Mouse (Mus musculus): ENCODE measurements around the gene Fgf3. TPM values are rescaled to one million over a fixed set of nuclear protein-coding genes. Genes with fewer than 3 reads are reported as not detected.

The Fgf3 gene
- polyA plus RNA-seq, 1 experiment from 2014 or later: 1.2 TPM

DNA sequence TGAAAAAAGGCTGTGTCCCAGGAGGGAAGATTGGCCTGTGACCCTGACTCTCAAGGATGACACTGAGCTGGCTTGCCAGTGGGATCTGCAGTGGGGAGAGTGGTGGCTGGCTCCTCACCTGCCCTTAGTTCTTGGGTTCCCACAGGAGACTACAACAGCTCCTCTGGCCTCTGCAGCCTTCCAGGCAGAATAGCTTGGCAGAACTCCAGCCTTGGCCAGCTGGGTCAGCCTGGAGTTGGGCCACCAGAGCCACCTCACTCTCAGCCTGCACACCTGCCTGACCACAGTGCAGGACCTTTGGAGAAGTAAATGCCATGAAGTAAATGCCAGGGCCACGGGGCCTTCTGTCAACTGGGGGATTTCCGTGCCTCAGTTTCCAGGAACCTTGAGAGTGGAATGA lies 13.9 kb upstream of the Fgf3 start:
- no peaks in the 10 kb centered on the region for H3K36me3 ChIP-seq (replicated peaks)
- H3K4me3 ChIP-seq: no peak overlapping the region
- DNase-seq (ENCODE audit: extremely low spot score, low spot score): no peak
- 93% methylated on average over 2 of the region's 2 CpGs for WGBS
- H3K27ac ChIP-seq: peak overlapping the region; percentile 20
- peaks cover 39% of the 10 kb centered on the region for H3K4me1 ChIP-seq
- H3K27me3 ChIP-seq (ENCODE audit: poor library complexity, severe bottlenecking): peaks cover 68% of the 10 kb centered on the region
- no peaks in the 10 kb centered on the region for H3K9me3 ChIP-seq

DNA sequence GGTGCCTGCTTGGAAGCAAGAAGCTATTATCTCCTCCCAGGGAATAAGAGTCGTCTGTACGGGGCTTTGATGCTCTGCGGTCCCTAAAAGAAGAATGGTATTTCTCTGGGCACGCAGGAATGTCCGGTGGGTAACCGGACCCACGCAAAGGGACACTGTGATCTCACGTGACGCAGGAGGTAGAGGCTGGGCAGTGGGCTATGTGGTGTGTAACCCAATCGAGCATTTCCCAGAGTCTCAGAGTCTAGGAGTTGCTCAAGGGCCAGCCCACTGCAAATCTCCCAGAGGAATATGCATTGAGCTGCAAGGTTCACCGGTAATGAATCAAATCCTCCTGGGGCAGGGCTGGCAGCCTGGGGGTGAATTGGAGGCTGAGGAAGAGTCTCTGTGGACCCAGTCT lies 9.5 kb upstream of the Fgf3 start:
- no peaks in the 10 kb centered on the region for H3K36me3 ChIP-seq (replicated peaks)
- no peak overlapping the region for H3K27ac ChIP-seq
- WGBS: 56% methylated on average over 11 of the region's 11 CpGs
- peaks cover 92% of the 10 kb centered on the region for H3K27me3 ChIP-seq (ENCODE audit: poor library complexity, severe bottlenecking)
- H3K9me3 ChIP-seq: no peaks in the 10 kb centered on the region
- H3K4me3 ChIP-seq: no peak overlapping the region
- DNase-seq (ENCODE audit: extremely low spot score, low spot score): no peak
- H3K4me1 ChIP-seq: peaks cover 35% of the 10 kb centered on the region

DNA sequence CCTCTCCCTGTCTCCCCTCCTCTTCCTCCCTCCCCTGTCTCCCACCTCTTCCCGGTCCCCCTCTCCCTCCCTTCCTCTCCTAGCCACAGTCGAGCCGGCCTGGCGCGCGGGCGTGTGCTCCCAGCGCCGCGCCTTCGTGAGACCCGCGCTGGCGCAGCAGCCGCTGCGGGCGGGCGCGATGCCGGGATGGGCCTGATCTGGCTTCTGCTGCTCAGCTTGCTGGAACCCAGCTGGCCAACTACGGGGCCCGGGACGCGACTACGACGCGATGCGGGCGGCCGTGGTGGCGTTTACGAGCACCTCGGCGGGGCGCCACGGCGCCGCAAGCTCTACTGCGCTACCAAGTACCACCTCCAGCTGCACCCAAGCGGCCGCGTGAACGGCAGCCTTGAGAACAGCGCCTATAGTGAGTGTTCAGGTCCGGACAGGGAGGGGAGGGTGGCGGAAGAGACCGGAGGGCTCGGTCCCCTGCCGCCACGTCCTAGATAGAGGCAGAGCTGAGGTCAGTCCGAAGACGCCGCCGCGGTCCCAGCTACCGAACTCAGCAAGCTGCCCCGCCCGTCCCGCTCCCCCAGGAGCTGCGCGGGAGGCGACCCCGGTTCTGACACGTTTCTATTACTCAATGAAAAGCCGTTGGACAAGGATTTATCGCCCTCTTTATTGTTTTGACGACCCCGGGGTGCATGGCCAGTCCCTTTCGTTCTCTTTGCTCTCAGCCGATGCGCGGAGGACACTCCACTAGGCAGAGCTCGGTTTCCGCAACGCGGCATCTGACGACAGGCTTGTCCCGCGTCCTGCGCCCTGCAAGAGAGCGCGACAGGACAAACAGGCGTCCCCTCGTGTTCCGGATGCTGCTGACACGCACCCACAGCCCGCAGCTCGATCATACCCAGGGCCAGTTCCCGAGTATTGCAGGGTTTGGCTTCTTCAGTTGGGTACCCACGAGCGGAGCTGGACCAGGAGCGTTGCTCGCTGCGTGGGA lies 930 bp downstream of the Fgf3 start:
- no peaks in the 10 kb centered on the region for H3K9me3 ChIP-seq
- H3K27me3 ChIP-seq (ENCODE audit: poor library complexity, severe bottlenecking): peaks cover 99% of the 10 kb centered on the region
- under 1% methylated on average over 94 of the region's 94 CpGs for WGBS
- H3K36me3 ChIP-seq (replicated peaks): no peaks in the 10 kb centered on the region
- DNase-seq (ENCODE audit: extremely low spot score, low spot score): peak; percentile 50
- peak overlapping the region; percentile 45 for H3K4me3 ChIP-seq
- H3K27ac ChIP-seq: peak overlapping the region; percentile 2; the same call in 1 of the 2 replicates
- H3K4me1 ChIP-seq: peaks cover 22% of the 10 kb centered on the region

DNA sequence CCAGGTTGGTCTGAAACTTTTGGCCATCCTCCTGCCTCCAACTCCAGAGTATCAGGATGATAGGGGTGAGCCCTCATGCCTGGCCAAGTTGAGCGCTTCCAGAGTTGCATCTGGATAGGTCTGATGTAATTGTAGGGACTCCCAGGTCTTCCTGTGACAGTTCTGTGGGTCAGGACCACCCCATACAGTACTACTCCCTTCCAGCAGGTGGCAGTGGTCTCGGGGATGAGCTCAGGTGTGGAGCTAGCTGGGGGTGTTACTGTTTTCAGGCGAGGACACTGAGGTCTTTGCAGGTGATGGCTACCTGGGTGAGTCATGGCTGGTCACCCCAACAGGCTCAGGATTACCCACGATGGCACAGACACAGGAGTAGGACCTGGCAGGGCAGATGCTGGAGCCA lies 8.3 kb downstream of the Fgf3 start:
- peaks cover 72% of the 10 kb centered on the region for H3K27me3 ChIP-seq (ENCODE audit: poor library complexity, severe bottlenecking)
- no peak overlapping the region for H3K27ac ChIP-seq
- no peaks in the 10 kb centered on the region for H3K4me1 ChIP-seq
- H3K4me3 ChIP-seq: no peak overlapping the region
- no peak for DNase-seq (ENCODE audit: extremely low spot score, low spot score)
- H3K9me3 ChIP-seq: no peaks in the 10 kb centered on the region
- WGBS: 34% methylated on average over 4 of the region's 4 CpGs
- no peaks in the 10 kb centered on the region for H3K36me3 ChIP-seq (replicated peaks)

DNA sequence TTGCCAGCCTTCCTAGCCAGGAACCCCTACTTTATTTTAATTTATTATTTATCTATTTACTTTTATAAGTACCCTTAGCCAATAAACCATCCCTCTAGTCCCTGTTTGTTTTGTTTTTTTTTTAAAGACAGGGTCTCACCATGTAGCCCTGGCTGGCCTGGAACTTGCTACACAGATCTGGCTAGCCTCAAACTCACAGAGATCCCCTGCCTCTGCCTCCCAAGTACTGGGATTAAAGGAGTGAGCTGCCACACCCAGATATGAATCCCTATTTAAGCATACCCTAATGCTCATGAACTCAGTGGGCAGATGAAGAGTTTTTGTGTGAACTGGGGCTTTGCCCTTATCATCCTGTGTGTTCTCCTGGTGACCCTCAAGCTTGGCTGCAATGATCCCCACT lies 9.2 kb downstream of the Fgf3 start, which contains the start of gene Fgf4:
Gene Fgf4, plus strand, starts transcription at position 301 of the 400 bp plus-strand sequence.
- Histone ChIP-seq H3K4me3 (no peak within 1 kb of the TSS), H3K27ac (no peak within 1 kb of the TSS), H3K4me1 (no peaks in the 10 kb centered on the region), H3K36me3 (replicated peaks) (no peaks in the 10 kb centered on the region), H3K9me3 (no peaks in the 10 kb centered on the region), H3K27me3 (ENCODE audit: poor library complexity, severe bottlenecking) (peaks cover 70% of the 10 kb centered on the region)
- DNase-seq (ENCODE audit: extremely low spot score, low spot score): no peak

DNA sequence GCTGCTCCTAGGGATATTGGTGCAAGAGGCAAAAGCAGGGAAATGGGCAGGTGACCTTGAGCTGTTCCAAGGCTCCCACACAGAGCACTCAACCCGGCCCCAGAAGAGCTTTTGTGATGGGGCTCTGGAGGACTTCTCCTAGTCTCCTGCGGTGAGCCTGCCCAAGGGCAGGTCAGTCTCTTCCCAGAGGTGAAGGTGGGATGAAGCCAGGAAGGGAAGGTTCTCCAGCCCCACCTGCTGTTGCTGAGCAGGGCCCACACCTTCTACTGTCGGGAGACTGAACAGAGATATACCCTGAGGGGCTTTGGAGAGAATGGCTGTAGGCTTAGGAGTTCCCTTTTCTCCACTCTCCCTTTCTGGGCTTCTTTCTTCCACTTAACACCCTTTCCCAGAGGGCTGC lies 13.4 kb downstream of the Fgf3 start:
- Histone ChIP-seq H3K36me3 (replicated peaks) (no peaks in the 10 kb centered on the region), H3K4me1 (no peaks in the 10 kb centered on the region), H3K27me3 (ENCODE audit: poor library complexity, severe bottlenecking) (peaks cover 58% of the 10 kb centered on the region), H3K27ac (no peak overlapping the region), H3K9me3 (no peaks in the 10 kb centered on the region), H3K4me3 (no peak overlapping the region)
- DNase-seq (ENCODE audit: extremely low spot score, low spot score): no peak
- 51% methylated on average over 3 of the region's 3 CpGs for WGBS

DNA sequence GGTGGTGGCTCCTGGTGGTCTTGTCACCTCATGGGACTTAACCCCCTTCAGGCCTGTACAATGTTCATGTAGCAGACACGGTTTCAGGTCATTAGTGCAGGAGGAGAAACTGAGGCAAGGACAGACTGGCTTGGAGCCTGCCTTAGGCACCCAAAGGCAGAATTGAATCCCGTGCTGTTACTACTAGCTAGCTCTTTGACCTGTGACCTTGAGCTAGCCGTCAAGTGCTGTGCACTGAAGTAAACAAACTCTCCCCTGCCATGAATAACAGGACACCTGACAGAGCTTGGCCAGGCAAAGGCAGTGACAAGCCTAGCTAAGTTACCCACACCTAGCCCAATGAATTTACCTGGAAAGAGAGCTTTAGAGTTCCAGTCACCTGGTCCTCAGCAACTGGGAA lies 17.1 kb downstream of the Fgf3 start:
- no peak overlapping the region for H3K27ac ChIP-seq
- peaks cover 73% of the 10 kb centered on the region for H3K27me3 ChIP-seq (ENCODE audit: poor library complexity, severe bottlenecking)
- no peak for DNase-seq (ENCODE audit: extremely low spot score, low spot score)
- H3K4me3 ChIP-seq: no peak overlapping the region
- no peaks in the 10 kb centered on the region for H3K36me3 ChIP-seq (replicated peaks)
- WGBS: 65% methylated on average over 3 of the region's 3 CpGs
- H3K4me1 ChIP-seq: no peaks in the 10 kb centered on the region
- no peaks in the 10 kb centered on the region for H3K9me3 ChIP-seq

DNA sequence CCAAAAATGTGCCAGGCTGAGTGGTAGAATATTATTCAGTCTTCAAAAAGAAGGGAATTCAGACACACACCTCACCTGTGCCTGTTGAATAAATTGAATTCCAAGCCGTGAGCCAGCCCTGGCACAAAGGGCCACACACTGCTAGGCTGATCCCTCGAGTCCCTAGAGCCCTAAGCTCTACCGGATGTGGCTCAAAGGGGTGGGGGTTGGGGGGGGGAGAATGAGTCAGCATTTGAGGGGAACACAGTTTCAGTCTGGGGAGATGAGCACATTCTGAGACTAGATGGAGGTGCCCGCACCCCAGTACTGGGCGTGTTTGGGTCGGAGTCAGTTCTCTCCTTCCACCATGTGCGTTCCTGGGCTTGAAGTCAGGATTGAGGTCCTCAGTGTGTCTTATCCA lies 19.3 kb downstream of the Fgf3 start:
- H3K27me3 ChIP-seq (ENCODE audit: poor library complexity, severe bottlenecking): peaks cover 81% of the 10 kb centered on the region
- H3K36me3 ChIP-seq (replicated peaks): no peaks in the 10 kb centered on the region
- no peak overlapping the region for H3K27ac ChIP-seq
- H3K9me3 ChIP-seq: no peaks in the 10 kb centered on the region
- H3K4me1 ChIP-seq: peaks cover 14% of the 10 kb centered on the region
- WGBS: 86% methylated on average over 7 of the region's 7 CpGs
- no peak for DNase-seq (ENCODE audit: extremely low spot score, low spot score)
- no peak overlapping the region for H3K4me3 ChIP-seq

DNA sequence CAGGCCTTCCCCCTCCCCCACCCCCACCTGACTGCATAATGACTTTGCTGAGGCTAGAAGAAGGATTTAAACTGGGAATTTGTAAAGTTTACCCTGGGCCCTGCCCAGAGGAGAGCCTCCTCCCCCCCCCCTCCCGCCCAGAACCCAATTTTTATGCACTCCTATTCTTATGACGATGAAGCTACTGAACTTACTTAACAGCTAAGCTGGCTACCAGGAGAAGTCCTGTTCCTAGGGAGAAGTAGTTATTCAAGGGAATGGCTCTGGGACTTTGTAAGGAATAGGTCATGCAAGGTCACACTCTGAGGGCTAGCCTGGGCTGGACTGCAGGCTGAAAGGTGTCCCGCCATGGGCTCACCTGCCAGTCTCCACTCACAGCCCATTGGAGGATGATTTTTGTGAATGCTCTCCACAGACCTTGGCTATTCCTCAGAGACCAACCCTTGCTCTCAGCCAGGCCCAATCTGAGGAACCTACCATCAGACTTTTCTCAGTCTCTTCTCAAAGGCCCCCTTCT lies 20.0 kb downstream of the Fgf3 start:
- Histone ChIP-seq H3K4me1 (peaks cover 19% of the 10 kb centered on the region), H3K4me3 (no peak overlapping the region), H3K27ac (no peak overlapping the region), H3K9me3 (no peaks in the 10 kb centered on the region), H3K27me3 (ENCODE audit: poor library complexity, severe bottlenecking) (peaks cover 88% of the 10 kb centered on the region), H3K36me3 (replicated peaks) (no peaks in the 10 kb centered on the region)
- DNase-seq (ENCODE audit: extremely low spot score, low spot score): no peak
- 68% methylated on average over 3 of the region's 3 CpGs for WGBS

DNA sequence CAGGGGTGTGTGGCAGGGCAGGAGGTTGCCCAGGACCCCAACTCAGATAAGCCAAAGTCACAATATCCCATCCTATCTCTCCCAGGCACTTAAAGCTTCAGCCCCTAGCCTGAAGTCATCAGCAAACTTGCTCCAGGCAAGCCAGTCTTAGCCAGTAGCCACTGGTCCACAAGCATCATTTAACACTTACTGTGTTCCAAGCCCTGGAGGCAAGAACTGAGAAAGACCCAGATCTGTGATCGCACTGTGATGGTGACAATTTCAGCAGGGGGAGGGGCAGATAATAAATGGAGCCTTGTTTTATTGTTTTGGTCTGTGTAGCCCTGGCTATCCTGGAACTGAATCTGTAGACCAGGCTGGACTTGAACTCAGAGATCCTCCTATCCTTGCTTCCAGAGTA lies 20.8 kb downstream of the Fgf3 start:
- H3K36me3 ChIP-seq (replicated peaks): no peaks in the 10 kb centered on the region
- no peak overlapping the region for H3K27ac ChIP-seq
- 93% methylated on average over 1 of the region's 1 CpGs for WGBS
- H3K27me3 ChIP-seq (ENCODE audit: poor library complexity, severe bottlenecking): peaks cover 95% of the 10 kb centered on the region
- H3K9me3 ChIP-seq: no peaks in the 10 kb centered on the region
- DNase-seq (ENCODE audit: extremely low spot score, low spot score): no peak
- no peak overlapping the region for H3K4me3 ChIP-seq
- peaks cover 22% of the 10 kb centered on the region for H3K4me1 ChIP-seq

DNA sequence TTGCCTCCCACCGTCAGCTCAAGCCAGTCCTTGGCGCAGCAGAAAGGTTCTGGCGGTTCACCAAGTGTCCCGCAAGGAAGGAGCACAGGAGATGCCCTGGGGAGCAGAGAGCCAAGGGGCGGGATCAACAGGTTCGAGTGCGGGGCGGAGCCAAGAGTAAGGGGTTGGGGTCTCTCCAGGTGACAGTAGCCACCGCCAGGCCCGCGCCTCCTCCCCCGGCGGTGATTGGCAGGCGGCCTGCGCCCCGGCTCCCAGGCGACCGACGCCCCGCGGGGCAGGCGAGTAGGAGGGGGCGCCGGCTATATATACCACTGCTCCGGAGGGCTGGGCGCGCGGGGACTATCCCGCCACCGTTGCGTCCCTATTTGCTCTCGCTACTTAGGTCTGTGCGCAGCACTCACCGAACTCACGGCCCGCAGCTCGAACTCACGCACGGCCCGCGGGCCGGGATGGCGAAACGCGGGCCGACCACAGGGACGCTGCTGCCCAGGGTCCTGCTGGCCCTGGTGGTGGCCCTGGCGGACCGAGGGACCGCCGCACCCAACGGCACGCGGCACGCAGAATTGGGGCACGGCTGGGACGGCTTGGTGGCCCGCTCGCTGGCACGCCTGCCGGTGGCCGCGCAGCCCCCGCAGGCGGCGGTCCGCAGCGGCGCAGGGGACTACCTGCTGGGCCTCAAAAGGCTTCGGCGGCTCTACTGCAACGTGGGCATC lies 23.3 kb downstream of the Fgf3 start:
- peaks cover 22% of the 10 kb centered on the region for H3K4me1 ChIP-seq

DNA sequence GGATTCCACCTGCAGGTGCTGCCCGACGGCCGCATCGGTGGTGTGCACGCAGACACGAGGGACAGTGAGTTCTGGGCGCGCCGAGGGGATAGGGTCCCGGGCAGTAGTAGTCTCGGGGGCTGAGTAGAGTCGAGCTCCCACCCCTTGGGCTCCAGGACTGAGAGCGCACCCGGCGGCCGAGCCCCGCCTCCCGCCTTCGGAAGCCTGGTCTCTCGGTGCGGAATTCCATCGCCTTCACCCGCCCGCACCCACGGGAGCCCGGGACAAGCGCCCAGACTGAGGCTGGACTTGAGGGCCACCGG lies 23.8 kb downstream of the Fgf3 start:
- Histone ChIP-seq H3K36me3 (replicated peaks) (no peaks in the 10 kb centered on the region), H3K4me3 (peak overlapping the region; percentile 40), H3K9me3 (no peaks in the 10 kb centered on the region), H3K27ac (no peak overlapping the region), H3K4me1 (peaks cover 22% of the 10 kb centered on the region), H3K27me3 (ENCODE audit: poor library complexity, severe bottlenecking) (peaks cover 98% of the 10 kb centered on the region)
- under 1% methylated on average over 28 of the region's 28 CpGs for WGBS
- DNase-seq (ENCODE audit: extremely low spot score, low spot score): peak; percentile 40

More for the DNA sequence above, 23.3 kb downstream of the Fgf3 start:
- H3K27me3 ChIP-seq (ENCODE audit: poor library complexity, severe bottlenecking): peaks cover 97% of the 10 kb centered on the region
- H3K4me3 ChIP-seq: peak overlapping the region; percentile 40
- no peaks in the 10 kb centered on the region for H3K9me3 ChIP-seq
- no peak overlapping the region for H3K27ac ChIP-seq
- under 1% methylated on average over 69 of the region's 72 CpGs for WGBS
- DNase-seq (ENCODE audit: extremely low spot score, low spot score): peak; percentile 19
- no peaks in the 10 kb centered on the region for H3K36me3 ChIP-seq (replicated peaks)

DNA sequence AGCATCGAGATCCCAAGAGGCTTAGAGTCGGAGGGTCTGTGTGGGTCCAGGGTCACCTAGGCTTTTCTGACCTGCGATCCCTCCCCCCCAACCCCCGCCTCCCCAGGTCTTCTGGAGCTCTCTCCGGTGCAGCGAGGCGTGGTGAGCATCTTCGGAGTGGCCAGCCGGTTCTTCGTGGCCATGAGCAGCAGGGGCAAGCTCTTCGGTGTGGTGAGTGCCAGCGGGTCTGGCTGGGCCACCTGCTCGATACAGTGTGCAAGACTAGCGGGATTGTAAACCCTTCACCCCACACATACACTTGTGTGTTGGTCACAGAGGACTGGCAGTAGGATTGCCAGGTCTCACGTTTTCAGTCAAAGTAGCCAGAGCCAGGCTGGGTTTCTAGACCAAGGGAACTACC lies 24.2 kb downstream of the Fgf3 start:
- Histone ChIP-seq H3K4me3 (peak overlapping the region; percentile 40), H3K27me3 (ENCODE audit: poor library complexity, severe bottlenecking) (peaks cover 98% of the 10 kb centered on the region), H3K9me3 (no peaks in the 10 kb centered on the region), H3K36me3 (replicated peaks) (no peaks in the 10 kb centered on the region), H3K27ac (no peak overlapping the region), H3K4me1 (peaks cover 22% of the 10 kb centered on the region)
- no peak for DNase-seq (ENCODE audit: extremely low spot score, low spot score)
- under 1% methylated on average over 15 of the region's 15 CpGs for WGBS
